Mouse (Mus musculus) midbrain, embryonic 10.5 days (tissue): ENCODE measurements around the gene Olfr811. TPM values are rescaled to one million over a fixed set of nuclear protein-coding genes. Genes with fewer than 3 reads are reported as not detected.

Source experiments
- DNase-seq: peaks from one replicate; pipeline ENCODE4 v3.0.0-alpha.2; 2017; ENCODE audit warnings: low spot score
- H3K27ac ChIP-seq: fragments of 300-500 bp; sonication (generic); replicated peaks from 2 replicates; pipeline ENCODE4 v1.5.1; 2016; ENCODE audit warnings: mild to moderate bottlenecking
- H3K27me3 ChIP-seq: fragments of 300-500 bp; sonication (generic); 2 replicates; pipeline ENCODE4 v1.6.1; 2016; ENCODE audit warnings: low read depth, mild to moderate bottlenecking; ENCODE audit not compliant: poor library complexity, severe bottlenecking
- H3K36me3 ChIP-seq: fragments of 300-500 bp; sonication (generic); 2 replicates; pipeline ENCODE4 v1.6.1; 2016; ENCODE audit warnings: mild to moderate bottlenecking, moderate library complexity
- H3K4me1 ChIP-seq: fragments of 300-500 bp; sonication (generic); 2 replicates; pipeline ENCODE4 v1.6.1; 2016
- H3K4me3 ChIP-seq: fragments of 300-500 bp; sonication (generic); 2 replicates; pipeline ENCODE4 v1.5.1; 2016; ENCODE audit warnings: mild to moderate bottlenecking, moderate library complexity
- H3K9me3 ChIP-seq: fragments of 300-500 bp; sonication (generic); replicated peaks from 2 replicates; pipeline ENCODE4 v1.6.1; 2016; ENCODE audit warnings: mild to moderate bottlenecking
- WGBS: fragments of 180-500 bp; shearing (Covaris S2); methylation state at CpG from one replicate; pipeline ENCODE4 v1.1.7; 2016; 5-methylcytosine and 5-hydroxymethylcytosine counted together
- polyA plus RNA-seq: library from polyadenylated mRNA; unstranded; fragments of >200 nt; fragmentation: Nextera tagmentation; extraction: Ambion mirVana; gene quantifications from 2 replicates; pipeline ENCODE4 v1.2.1, GENCODE M21; 2016

The Olfr811 gene
- polyA plus RNA-seq = not detected in 2 replicates

DNA sequence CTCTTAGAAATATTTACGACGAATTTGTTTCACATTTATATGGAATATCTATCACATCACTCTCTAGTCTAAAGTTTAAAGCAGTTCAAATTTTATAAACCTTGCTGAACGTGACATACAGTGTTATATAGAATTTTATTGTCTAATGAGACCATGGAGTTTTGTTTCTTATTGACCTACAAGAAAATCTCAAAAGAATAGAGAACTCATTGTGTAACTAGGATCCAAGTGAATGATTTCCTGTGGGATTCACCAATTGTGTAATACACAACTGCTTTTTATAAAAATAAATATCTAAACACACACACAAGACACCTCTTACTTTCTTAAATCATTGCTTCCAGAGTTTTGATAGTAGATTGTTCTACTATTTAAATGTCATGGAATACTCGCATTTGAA is at the start of gene Olfr811:
Gene Olfr811, minus strand, starts transcription at position 101 of the 400 bp plus-strand sequence.
- WGBS = 87% methylated on average over 4 of the region's 4 CpGs
- no peaks in the 10 kb centered on the region for H3K36me3 ChIP-seq

DNA sequence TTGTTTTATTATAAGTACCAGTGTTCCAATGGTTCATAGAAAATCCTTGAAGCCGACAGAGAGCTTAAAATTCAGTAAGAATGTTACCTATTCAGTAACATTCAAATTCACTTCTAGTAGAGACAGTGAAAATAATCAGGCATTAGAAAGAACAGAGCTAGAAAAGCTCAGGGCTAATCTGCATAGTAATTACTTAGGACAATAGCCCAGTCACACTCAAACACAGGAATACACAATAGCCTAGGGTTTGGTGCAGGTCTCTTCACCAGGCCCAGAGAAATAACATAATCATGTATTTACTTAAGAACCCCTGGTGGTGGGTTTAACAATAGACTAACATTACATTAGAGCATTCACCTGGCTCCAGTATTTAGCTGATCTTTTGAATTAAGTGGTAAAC is 43.1 kb upstream of the Olfr811 start:
- WGBS = 56% methylated on average over 1 of the region's 1 CpGs
- H3K27me3 ChIP-seq = no peaks in the 10 kb centered on the region
- no peak for DNase-seq

More for the DNA sequence above, at the start of gene Olfr811:
- Histone ChIP-seq H3K9me3 (no peaks in the 10 kb centered on the region), H3K4me3 (no peak within 1 kb of the TSS), H3K27ac (no peak within 1 kb of the TSS), H3K27me3 (no peaks in the 10 kb centered on the region), H3K4me1 (no peaks in the 10 kb centered on the region)
- no peak for DNase-seq

DNA sequence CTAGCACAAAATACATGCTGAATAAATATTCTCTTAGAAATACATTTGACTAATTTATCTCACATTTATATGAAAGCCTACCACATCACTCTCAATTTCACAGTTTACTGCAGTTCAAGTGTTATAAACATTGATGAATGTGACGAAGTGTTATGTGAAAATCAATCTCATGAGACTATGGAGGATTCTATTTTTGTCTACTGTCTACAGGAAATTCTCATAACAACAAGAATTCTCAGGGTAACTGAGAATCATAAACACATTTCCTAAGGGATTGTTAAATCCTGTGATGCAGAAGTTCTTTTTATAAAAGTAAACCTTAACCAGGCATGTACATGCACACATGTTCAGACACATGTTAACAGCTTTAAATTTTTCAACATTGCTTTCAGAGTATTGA is 41.8 kb upstream of the Olfr811 start, which contains the start of gene Olfr812:
Gene Olfr812, minus strand, starts transcription at position 101 of the 400 bp plus-strand sequence.
- no peaks in the 10 kb centered on the region for H3K4me1 ChIP-seq
- 85% methylated on average over 1 of the region's 1 CpGs for WGBS
- H3K36me3 ChIP-seq = no peaks in the 10 kb centered on the region
- H3K27me3 ChIP-seq = no peaks in the 10 kb centered on the region
- no peak for DNase-seq
- no peaks in the 10 kb centered on the region for H3K9me3 ChIP-seq
- no peak within 1 kb of the TSS for H3K4me3 ChIP-seq
- no peak within 1 kb of the TSS for H3K27ac ChIP-seq

More for the DNA sequence above, 43.1 kb upstream of the Olfr811 start:
- Histone ChIP-seq H3K27ac (no peak overlapping the region), H3K9me3 (no peaks in the 10 kb centered on the region), H3K4me1 (no peaks in the 10 kb centered on the region), H3K36me3 (no peaks in the 10 kb centered on the region), H3K4me3 (no peak overlapping the region)

DNA sequence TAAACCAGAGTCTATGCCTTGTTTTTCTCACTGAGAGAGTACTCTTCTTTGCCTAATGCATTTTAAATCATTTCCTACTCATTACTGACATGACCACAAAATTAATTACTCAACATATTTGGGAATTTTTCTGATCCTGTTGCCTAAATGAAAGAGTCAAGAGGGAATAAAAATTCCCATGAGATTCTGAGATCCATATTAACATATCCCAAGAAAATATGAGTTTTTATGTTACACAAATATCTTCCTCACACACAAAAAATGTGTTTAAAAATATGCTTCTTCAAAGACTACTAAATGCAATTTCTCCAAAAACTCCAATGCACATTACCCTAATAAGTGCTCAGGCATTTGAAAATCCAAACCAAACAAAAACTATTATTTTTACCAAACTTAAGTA is 9.4 kb downstream of the Olfr811 start, which contains the start of gene Olfr810:
Gene Olfr810, minus strand, starts transcription at position 101 of the 400 bp plus-strand sequence.
- Histone ChIP-seq H3K9me3 (no peaks in the 10 kb centered on the region), H3K4me3 (no peak within 1 kb of the TSS), H3K4me1 (no peaks in the 10 kb centered on the region), H3K27ac (no peak within 1 kb of the TSS), H3K27me3 (no peaks in the 10 kb centered on the region), H3K36me3 (no peaks in the 10 kb centered on the region)
- DNase-seq = no peak

DNA sequence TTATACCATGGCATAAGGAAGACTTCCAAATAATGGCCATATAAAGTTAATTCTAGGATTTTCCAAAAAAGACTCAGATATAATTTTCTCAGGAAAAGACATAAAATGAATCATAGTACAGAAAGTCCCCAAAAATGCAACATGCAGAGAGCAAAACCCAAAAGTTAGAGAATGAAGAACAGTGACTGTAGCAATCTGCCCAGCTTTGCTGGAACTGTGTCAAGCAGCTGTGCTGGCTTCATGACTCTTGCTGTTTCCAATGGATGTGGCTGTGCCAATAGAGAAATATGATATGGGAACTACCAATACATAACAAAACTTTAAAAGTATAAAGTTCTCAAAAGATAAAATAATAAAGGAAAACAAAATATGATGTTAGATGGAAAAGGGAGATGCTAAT is 26.1 kb downstream of the Olfr811 start:
- H3K9me3 ChIP-seq = no peaks in the 10 kb centered on the region
- H3K36me3 ChIP-seq = no peaks in the 10 kb centered on the region
- no peak for DNase-seq
- H3K4me1 ChIP-seq = no peaks in the 10 kb centered on the region
- no peaks in the 10 kb centered on the region for H3K27me3 ChIP-seq
- H3K27ac ChIP-seq = no peak overlapping the region
- no peak overlapping the region for H3K4me3 ChIP-seq

DNA sequence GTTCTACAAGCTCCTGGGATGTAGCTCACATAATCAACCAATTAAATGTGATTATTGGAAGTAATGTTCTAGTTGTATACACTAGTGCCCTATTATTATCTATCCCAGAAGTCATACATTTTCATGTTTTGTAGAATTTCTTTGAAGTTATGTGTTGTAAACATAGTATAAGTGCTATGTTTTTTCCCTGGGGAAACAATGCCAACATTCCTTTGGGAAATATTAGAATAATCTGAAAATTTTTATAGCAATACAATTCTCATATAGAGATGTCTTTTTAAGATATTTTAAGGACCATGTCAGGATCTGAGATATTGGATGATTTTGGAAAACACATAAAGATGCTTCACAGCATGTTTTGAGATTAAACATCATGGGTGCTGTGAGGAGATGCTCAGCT is 29.9 kb downstream of the Olfr811 start, which contains the start of gene Olfr809:
Gene Olfr809, plus strand, starts transcription at position 301 of the 400 bp plus-strand sequence.
- Histone ChIP-seq H3K9me3 (no peaks in the 10 kb centered on the region), H3K36me3 (no peaks in the 10 kb centered on the region), H3K27ac (no peak within 1 kb of the TSS), H3K4me3 (no peak within 1 kb of the TSS), H3K27me3 (no peaks in the 10 kb centered on the region), H3K4me1 (no peaks in the 10 kb centered on the region)
- no peak for DNase-seq

DNA sequence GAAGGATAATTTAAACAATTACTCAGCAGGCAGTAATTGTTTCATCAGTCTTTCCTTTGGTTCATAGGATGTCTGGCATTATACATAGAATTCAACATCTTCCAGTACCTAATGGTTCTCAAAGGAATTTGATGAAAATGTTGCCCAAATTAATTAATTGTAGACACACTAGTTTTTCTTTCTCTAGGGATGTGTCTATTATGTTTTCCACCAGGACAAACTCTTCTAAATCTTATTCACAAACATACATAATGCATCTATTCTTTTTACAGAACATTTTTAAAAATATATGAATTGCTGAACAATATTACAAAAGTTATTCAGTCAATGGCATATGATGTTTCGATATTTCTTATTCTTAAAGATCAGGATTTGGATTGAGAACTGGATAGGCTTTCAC is 39.0 kb downstream of the Olfr811 start, which contains the start of gene Olfr808:
Gene Olfr808, plus strand, starts transcription at position 301 of the 400 bp plus-strand sequence.
- H3K36me3 ChIP-seq = no peaks in the 10 kb centered on the region
- H3K27ac ChIP-seq = no peak within 1 kb of the TSS
- no peaks in the 10 kb centered on the region for H3K4me1 ChIP-seq
- DNase-seq = no peak
- H3K9me3 ChIP-seq = no peaks in the 10 kb centered on the region
- no peak within 1 kb of the TSS for H3K4me3 ChIP-seq
- no peaks in the 10 kb centered on the region for H3K27me3 ChIP-seq
- 93% methylated on average over 1 of the region's 1 CpGs for WGBS

DNA sequence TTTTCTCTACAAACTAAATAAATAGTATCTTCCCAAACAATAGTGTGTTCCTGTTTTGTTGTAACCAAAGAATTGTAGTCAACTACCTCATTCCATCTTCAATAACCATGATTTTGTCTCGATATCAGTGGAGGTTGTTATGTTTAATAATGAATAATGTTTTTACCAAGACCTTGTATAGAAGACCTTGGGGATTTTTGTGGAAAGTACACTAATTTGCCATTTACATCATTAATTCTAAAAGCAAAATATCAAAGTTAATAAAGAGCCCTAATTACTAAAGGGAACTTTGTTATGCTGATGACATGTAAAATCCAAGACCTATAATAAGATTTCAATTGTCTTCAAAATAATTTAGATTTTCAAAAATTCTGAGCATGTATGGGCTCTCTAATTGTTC is 46.5 kb downstream of the Olfr811 start, which contains the start of gene Olfr807:
Gene Olfr807, minus strand, starts transcription at position 101 of the 400 bp plus-strand sequence.
- no peaks in the 10 kb centered on the region for H3K9me3 ChIP-seq
- H3K4me1 ChIP-seq = no peaks in the 10 kb centered on the region
- no peak within 1 kb of the TSS for H3K4me3 ChIP-seq
- H3K27ac ChIP-seq = no peak within 1 kb of the TSS
- no peak for DNase-seq
- no peaks in the 10 kb centered on the region for H3K27me3 ChIP-seq
- 85% methylated on average over 1 of the region's 1 CpGs for WGBS
- H3K36me3 ChIP-seq = no peaks in the 10 kb centered on the region

Other genes starting within 250 kb of the Olfr811 start
- not detected in 2 replicates for gene Olfr794, start 236.7 kb downstream of the Olfr811 start, polyA plus RNA-seq
- gene Olfr796, start 191.8 kb downstream of the Olfr811 start, polyA plus RNA-seq = not detected in 2 replicates
- gene Olfr798, start 176.5 kb downstream of the Olfr811 start, polyA plus RNA-seq = not detected in 2 replicates
- gene Olfr799, start 166.9 kb downstream of the Olfr811 start, polyA plus RNA-seq = not detected in 2 replicates
- gene Olfr800, start 146.7 kb downstream of the Olfr811 start, polyA plus RNA-seq = not detected in 2 replicates
- gene Olfr801, start 130.5 kb downstream of the Olfr811 start, polyA plus RNA-seq = not detected in 2 replicates
- gene Olfr802, start 116.2 kb downstream of the Olfr811 start, polyA plus RNA-seq = not detected in 2 replicates
- gene Olfr803, start 110.1 kb downstream of the Olfr811 start, polyA plus RNA-seq = not detected in 2 replicates
- not detected in 2 replicates for gene Olfr804, start 101.2 kb downstream of the Olfr811 start, polyA plus RNA-seq
- not detected in 2 replicates for gene Olfr805, start 75.0 kb downstream of the Olfr811 start, polyA plus RNA-seq
- not detected in 2 replicates for gene Olfr806, start 62.5 kb downstream of the Olfr811 start, polyA plus RNA-seq
- gene Olfr807, start 46.6 kb downstream of the Olfr811 start, polyA plus RNA-seq = not detected in 2 replicates
- not detected in 2 replicates for gene Olfr808, start 38.9 kb downstream of the Olfr811 start, polyA plus RNA-seq
- gene Olfr809, start 29.8 kb downstream of the Olfr811 start, polyA plus RNA-seq = not detected in 2 replicates
- gene Olfr810, start 9.5 kb downstream of the Olfr811 start, polyA plus RNA-seq = not detected in 2 replicates
- not detected in 2 replicates for gene Olfr812, start 41.7 kb upstream of the Olfr811 start, polyA plus RNA-seq
- not detected in 2 replicates for gene Olfr813, start 51.0 kb upstream of the Olfr811 start, polyA plus RNA-seq
- not detected in 2 replicates for gene Olfr814, start 75.5 kb upstream of the Olfr811 start, polyA plus RNA-seq
- not detected in 2 replicates for gene Olfr815, start 101.5 kb upstream of the Olfr811 start, polyA plus RNA-seq
- not detected in 2 replicates for gene Olfr816, start 111.2 kb upstream of the Olfr811 start, polyA plus RNA-seq
- not detected in 2 replicates for gene Olfr818, start 144.7 kb upstream of the Olfr811 start, polyA plus RNA-seq
- gene Olfr819, start 162.9 kb upstream of the Olfr811 start, polyA plus RNA-seq = not detected in 2 replicates
- not detected in 2 replicates for gene Olfr247, start 171.7 kb upstream of the Olfr811 start, polyA plus RNA-seq
- gene Gm10310, start 180.7 kb upstream of the Olfr811 start, polyA plus RNA-seq = not detected in 2 replicates
- gene Olfr820, start 208.2 kb upstream of the Olfr811 start, polyA plus RNA-seq = not detected in 2 replicates
- not detected in 2 replicates for gene Olfr821, start 226.0 kb upstream of the Olfr811 start, polyA plus RNA-seq